Mouse (Mus musculus): Measurements from ENCODE around the gene Sacs. TPM values are rescaled to one million over a fixed set of nuclear protein-coding genes. Genes with fewer than 3 reads are reported as not detected.

Gene Sacs
- 0.75 and 1.00 TPM in 2 replicates for polyA plus RNA-seq (2015; fragmentation: Nextera tagmentation; extraction: Ambion mirVana)

DNA sequence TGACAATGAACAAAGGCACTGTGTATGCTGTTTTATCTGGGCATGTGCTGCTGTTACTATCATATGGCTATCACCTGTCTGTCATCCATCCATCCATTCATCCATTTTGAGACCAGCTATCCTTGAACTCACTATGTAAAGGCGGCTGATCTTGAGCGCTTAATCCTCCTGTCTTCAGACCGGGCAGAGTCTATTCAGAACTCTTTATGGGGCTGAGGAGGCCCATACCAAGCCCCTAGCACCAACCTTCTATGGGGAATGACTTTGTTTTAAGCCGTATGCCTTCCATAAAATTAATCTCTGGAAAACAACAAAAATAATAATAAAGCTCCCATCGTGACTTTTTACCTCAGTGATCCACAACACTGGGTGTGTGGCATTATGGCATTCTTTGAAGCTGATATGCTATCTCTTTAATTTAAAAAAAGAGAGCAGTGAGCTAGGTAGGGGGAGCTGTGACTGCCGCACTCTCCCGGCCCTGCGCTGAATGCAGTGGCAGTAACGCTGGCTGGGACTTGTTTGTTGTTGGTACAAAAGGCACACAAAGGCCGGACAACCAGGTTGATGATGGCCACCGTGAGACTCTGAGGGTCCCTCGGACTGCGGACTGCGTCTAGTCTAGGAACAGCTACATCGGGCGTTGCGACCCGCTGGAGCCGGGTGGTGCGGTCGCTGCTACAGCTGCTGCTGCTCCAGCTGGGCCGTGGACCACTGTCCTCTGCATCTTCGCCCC is at the start of gene Sacs:
Gene Sacs (plus strand): TSS at position 464 of the 733 bp plus-strand sequence.
- no peaks in the 10 kb centered on the region for H3K4me1 ChIP-seq (ENCODE audit: insufficient read depth, low read depth, low read length)
- peak within 1 kb of the TSS; percentile 33 for H3K4me3 ChIP-seq (ENCODE audit: low read depth, low read length)
- no peak within 1 kb of the TSS for H3K27ac ChIP-seq (ENCODE audit: low read length)
- no peak within 1 kb of the TSS for H3K9ac ChIP-seq (replicated peaks; ENCODE audit: low read depth)
- no peak for ATAC-seq
- WGBS, result 7% methylated on average over 23 of the region's 23 CpGs
- no peaks in the 10 kb centered on the region for H3K9me3 ChIP-seq (ENCODE audit: low read length)
- peaks cover 2% of the 10 kb centered on the region; the same call in 1 of the 2 replicates for H3K27me3 ChIP-seq (replicated peaks; ENCODE audit: insufficient read depth, low read length)
- TF ChIP-seq EP300 (IDR thresholded peaks at IDR 0.05), result no peak
- peak; percentile 44 for TF ChIP-seq CTCF (IDR thresholded peaks at IDR 0.05)
- no peak for DNase-seq (ENCODE audit: low spot score)
- peak within 1 kb of the TSS; percentile 53 for H3K4me2 ChIP-seq (replicated peaks; ENCODE audit: low read depth, low read length)
- no peaks in the 10 kb centered on the region for H3K36me3 ChIP-seq (ENCODE audit: insufficient read depth, low read length)

DNA sequence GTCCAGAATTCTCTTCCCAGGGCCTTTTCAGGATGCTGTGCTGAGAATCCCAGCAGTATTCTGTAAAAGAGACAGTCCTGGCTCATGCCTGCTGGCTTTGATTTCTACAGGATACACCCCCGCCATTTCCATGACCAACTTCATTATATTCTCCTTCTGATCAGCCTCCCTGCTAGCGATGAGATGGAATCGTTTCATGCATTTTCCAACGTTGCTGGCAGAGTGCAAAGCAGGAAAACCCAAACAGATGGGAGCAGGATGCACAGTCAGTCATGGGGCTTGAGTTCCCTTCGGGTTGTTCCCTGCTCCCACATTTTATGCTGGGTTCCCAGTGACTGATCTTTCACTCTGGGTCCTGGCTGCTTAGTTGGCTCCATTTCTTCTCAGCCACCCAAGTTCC is 47.3 kb upstream of the Sacs start:
- no peak for ATAC-seq
- H3K27ac ChIP-seq (ENCODE audit: low read length), result no peak overlapping the region
- H3K27me3 ChIP-seq (replicated peaks; ENCODE audit: insufficient read depth, low read length), result no peaks in the 10 kb centered on the region
- DNase-seq (ENCODE audit: low spot score), result no peak
- WGBS, result 81% methylated on average over 5 of the region's 5 CpGs
- no peaks in the 10 kb centered on the region for H3K4me1 ChIP-seq (ENCODE audit: insufficient read depth, low read depth, low read length)
- TF ChIP-seq CTCF (IDR thresholded peaks at IDR 0.05) (no peak), EP300 (IDR thresholded peaks at IDR 0.05) (no peak)
- H3K36me3 ChIP-seq (ENCODE audit: insufficient read depth, low read length), result no peaks in the 10 kb centered on the region
- no peak overlapping the region for H3K9ac ChIP-seq (replicated peaks; ENCODE audit: low read depth)
- H3K4me2 ChIP-seq (replicated peaks; ENCODE audit: low read depth, low read length), result no peak overlapping the region
- no peak overlapping the region for H3K4me3 ChIP-seq (ENCODE audit: low read depth, low read length)
- no peaks in the 10 kb centered on the region for H3K9me3 ChIP-seq (ENCODE audit: low read length)

GRCm38 (mm10) chr14:61092073-61092472 is 46.2 kb upstream of the Sacs start:
- H3K36me3 ChIP-seq (ENCODE audit: insufficient read depth, low read length), result no peaks in the 10 kb centered on the region
- 81% methylated on average over 3 of the region's 3 CpGs for WGBS
- H3K27ac ChIP-seq (ENCODE audit: low read length), result no peak overlapping the region
- TF ChIP-seq EP300 (IDR thresholded peaks at IDR 0.05), result no peak
- TF ChIP-seq CTCF (IDR thresholded peaks at IDR 0.05), result no peak
- H3K4me2 ChIP-seq (replicated peaks; ENCODE audit: low read depth, low read length), result no peak overlapping the region
- H3K9ac ChIP-seq (replicated peaks; ENCODE audit: low read depth), result no peak overlapping the region
- H3K4me3 ChIP-seq (ENCODE audit: low read depth, low read length), result no peak overlapping the region
- no peaks in the 10 kb centered on the region for H3K4me1 ChIP-seq (ENCODE audit: insufficient read depth, low read depth, low read length)
- H3K9me3 ChIP-seq (ENCODE audit: low read length), result no peaks in the 10 kb centered on the region
- H3K27me3 ChIP-seq (replicated peaks; ENCODE audit: insufficient read depth, low read length), result no peaks in the 10 kb centered on the region
- DNase-seq (ENCODE audit: low spot score) (no peak), ATAC-seq (no peak)

DNA sequence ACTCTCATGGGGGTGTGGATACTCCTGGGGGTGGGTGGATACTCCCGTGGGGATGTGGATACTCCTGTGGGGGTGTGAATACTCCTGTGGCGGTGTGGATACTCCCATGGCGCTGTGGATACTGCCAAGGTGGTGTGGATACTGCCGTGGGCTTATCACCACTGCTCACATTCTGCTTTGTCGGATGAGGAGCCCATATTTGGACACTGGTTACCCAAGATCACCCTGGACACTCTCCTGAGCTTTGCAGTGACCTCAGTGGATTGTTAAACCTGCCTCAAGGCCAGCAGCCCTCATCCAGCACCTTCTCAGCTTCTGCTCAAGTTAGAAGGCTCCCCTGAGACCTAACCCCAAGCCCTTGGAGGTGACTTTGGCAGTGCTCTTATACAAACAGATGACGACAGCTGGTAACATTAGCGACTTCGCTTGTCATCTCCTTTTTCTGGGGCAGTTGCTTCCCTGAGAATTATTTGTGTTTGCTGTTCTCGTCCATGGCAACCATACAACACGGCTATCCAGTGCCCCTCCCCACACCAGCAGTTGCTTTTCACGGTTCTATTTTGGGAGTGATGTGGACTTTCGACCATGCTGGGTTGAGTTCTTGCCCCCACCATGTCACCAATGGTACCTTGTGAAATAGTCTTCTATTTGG is 40.2 kb upstream of the Sacs start:
- Histone ChIP-seq H3K27ac (ENCODE audit: low read length) (no peak overlapping the region), H3K36me3 (ENCODE audit: insufficient read depth, low read length) (no peaks in the 10 kb centered on the region), H3K4me3 (ENCODE audit: low read depth, low read length) (no peak overlapping the region), H3K4me1 (ENCODE audit: insufficient read depth, low read depth, low read length) (no peaks in the 10 kb centered on the region), H3K27me3 (replicated peaks; ENCODE audit: insufficient read depth, low read length) (no peaks in the 10 kb centered on the region), H3K9me3 (ENCODE audit: low read length) (no peaks in the 10 kb centered on the region), H3K4me2 (replicated peaks; ENCODE audit: low read depth, low read length) (no peak overlapping the region), H3K9ac (replicated peaks; ENCODE audit: low read depth) (no peak overlapping the region)
- peak; percentile 84 for ATAC-seq
- WGBS, result 54% methylated on average over 12 of the region's 12 CpGs
- peak; percentile 77 for DNase-seq (ENCODE audit: low spot score)
- TF ChIP-seq CTCF (IDR thresholded peaks at IDR 0.05), result no peak
- peak; percentile 25; the same call in 1 of the 2 replicates for TF ChIP-seq EP300 (IDR thresholded peaks at IDR 0.05)

GRCm38 (mm10) chr14:61100736-61101135 is 37.5 kb upstream of the Sacs start:
- H3K4me3 ChIP-seq (ENCODE audit: low read depth, low read length), result no peak overlapping the region
- no peaks in the 10 kb centered on the region for H3K36me3 ChIP-seq (ENCODE audit: insufficient read depth, low read length)
- H3K9me3 ChIP-seq (ENCODE audit: low read length), result no peaks in the 10 kb centered on the region
- TF ChIP-seq EP300 (IDR thresholded peaks at IDR 0.05), result no peak
- TF ChIP-seq CTCF (IDR thresholded peaks at IDR 0.05), result no peak
- no peaks in the 10 kb centered on the region for H3K4me1 ChIP-seq (ENCODE audit: insufficient read depth, low read depth, low read length)
- H3K9ac ChIP-seq (replicated peaks; ENCODE audit: low read depth), result no peak overlapping the region
- ATAC-seq (no peak), DNase-seq (ENCODE audit: low spot score) (no peak)
- no peak overlapping the region for H3K4me2 ChIP-seq (replicated peaks; ENCODE audit: low read depth, low read length)
- H3K27me3 ChIP-seq (replicated peaks; ENCODE audit: insufficient read depth, low read length), result no peaks in the 10 kb centered on the region
- 92% methylated on average over 6 of the region's 6 CpGs for WGBS
- H3K27ac ChIP-seq (ENCODE audit: low read length), result no peak overlapping the region

DNA sequence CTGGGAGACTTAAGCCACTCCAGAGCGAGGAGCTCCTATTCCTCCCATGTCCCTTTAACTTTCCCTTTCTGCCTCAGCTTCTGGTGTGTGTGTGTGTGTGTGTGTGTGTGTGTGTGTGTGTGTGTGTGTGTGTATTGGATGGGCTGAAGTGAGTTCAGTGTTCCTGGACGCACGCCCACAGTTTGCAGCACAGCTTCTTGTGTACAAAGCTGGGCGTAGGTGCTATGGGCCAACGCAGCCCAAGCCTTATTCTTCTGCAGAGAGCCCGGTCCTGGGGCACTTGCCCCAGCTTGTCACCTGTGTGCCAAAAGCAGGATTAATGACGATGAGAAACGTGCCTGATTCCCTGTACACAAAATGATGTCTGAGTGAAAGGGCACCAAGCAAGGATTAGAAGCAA is 31.9 kb upstream of the Sacs start:
- H3K9me3 ChIP-seq (ENCODE audit: low read length), result no peaks in the 10 kb centered on the region
- H3K27ac ChIP-seq (ENCODE audit: low read length), result no peak overlapping the region
- H3K4me1 ChIP-seq (ENCODE audit: insufficient read depth, low read depth, low read length), result no peaks in the 10 kb centered on the region
- H3K36me3 ChIP-seq (ENCODE audit: insufficient read depth, low read length), result no peaks in the 10 kb centered on the region
- H3K9ac ChIP-seq (replicated peaks; ENCODE audit: low read depth), result no peak overlapping the region
- ATAC-seq, result peak; percentile 21; the same call in 1 of the 2 replicates
- peak; percentile 42 for DNase-seq (ENCODE audit: low spot score)
- H3K27me3 ChIP-seq (replicated peaks; ENCODE audit: insufficient read depth, low read length), result no peaks in the 10 kb centered on the region
- TF ChIP-seq CTCF (IDR thresholded peaks at IDR 0.05) (no peak), EP300 (IDR thresholded peaks at IDR 0.05) (no peak)
- no peak overlapping the region for H3K4me2 ChIP-seq (replicated peaks; ENCODE audit: low read depth, low read length)
- no peak overlapping the region for H3K4me3 ChIP-seq (ENCODE audit: low read depth, low read length)
- WGBS, result 42% methylated on average over 8 of the region's 8 CpGs
